Mouse (Mus musculus): ENCODE results near the gene Myom1. TPM values are rescaled to one million over a fixed set of nuclear protein-coding genes. Genes with fewer than 3 reads are reported as not detected.

The Myom1 gene
- polyA plus RNA-seq, 1 experiment from 2014 or later, result 18.5 TPM

DNA sequence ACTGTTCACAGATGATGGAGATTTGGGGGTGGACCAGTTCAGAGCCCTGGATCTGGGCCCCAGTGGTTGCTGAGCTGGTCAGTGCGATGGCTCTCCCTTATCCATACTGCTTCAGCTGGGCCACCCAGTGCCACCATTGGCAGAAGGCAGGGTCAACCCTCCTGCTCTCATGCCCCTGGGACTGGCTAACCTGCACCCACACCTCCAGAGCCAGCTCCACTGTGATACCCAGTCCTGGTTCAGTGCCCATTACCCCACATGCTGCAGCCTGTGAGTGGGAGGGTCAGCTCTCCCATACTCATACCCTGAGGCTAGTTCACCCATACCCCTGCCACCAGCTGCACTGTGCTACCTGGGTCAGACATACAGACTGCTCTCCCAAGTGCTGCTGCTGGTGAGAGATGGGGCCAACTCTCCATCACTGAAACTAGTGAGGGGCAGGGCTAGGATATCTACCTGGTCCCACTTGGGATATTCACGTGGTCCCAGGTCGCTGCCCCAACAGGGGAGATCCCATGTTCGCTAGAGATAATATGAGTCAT lies 15.1 kb downstream of the Myom1 start:
- H3K4me3 ChIP-seq (ENCODE audit: low read depth, low read length), result no peak overlapping the region
- no peak overlapping the region for H3K4me2 ChIP-seq (ENCODE audit: low read length)
- H3K36me3 ChIP-seq (ENCODE audit: control insufficient read depth, insufficient read depth, low read length), result no peaks in the 10 kb centered on the region
- no peaks in the 10 kb centered on the region for H3K9me3 ChIP-seq (ENCODE audit: control insufficient read depth, low read length)
- no peaks in the 10 kb centered on the region for H3K27me3 ChIP-seq (replicated peaks; ENCODE audit: control insufficient read depth, insufficient read depth, low read length)
- DNase-seq (ENCODE audit: low spot score), result no peak
- peaks cover 8% of the 10 kb centered on the region; the same call in 1 of the 2 replicates for H3K4me1 ChIP-seq (replicated peaks; ENCODE audit: control insufficient read depth, insufficient read depth, low read length)
- 95% methylated on average over 4 of the region's 4 CpGs for WGBS
- no peak overlapping the region for H3K9ac ChIP-seq (ENCODE audit: low read length)
- no peak for ATAC-seq (replicated peaks; ENCODE audit: low FRiP score, low TSS enrichment, low read depth)
- H3K27ac ChIP-seq (ENCODE audit: low read depth), result no peak overlapping the region

GRCm38 (mm10) chr17:71018151-71018550 lies 15.7 kb downstream of the Myom1 start:
- ATAC-seq (replicated peaks; ENCODE audit: low FRiP score, low TSS enrichment, low read depth), result no peak
- H3K27ac ChIP-seq (ENCODE audit: low read depth), result no peak overlapping the region
- WGBS, result 93% methylated on average over 3 of the region's 3 CpGs
- H3K27me3 ChIP-seq (replicated peaks; ENCODE audit: control insufficient read depth, insufficient read depth, low read length), result no peaks in the 10 kb centered on the region
- no peak overlapping the region for H3K4me3 ChIP-seq (ENCODE audit: low read depth, low read length)
- no peaks in the 10 kb centered on the region for H3K36me3 ChIP-seq (ENCODE audit: control insufficient read depth, insufficient read depth, low read length)
- H3K9ac ChIP-seq (ENCODE audit: low read length), result no peak overlapping the region
- H3K4me2 ChIP-seq (ENCODE audit: low read length), result no peak overlapping the region
- no peak for DNase-seq (ENCODE audit: low spot score)
- peaks cover 8% of the 10 kb centered on the region; the same call in 1 of the 2 replicates for H3K4me1 ChIP-seq (replicated peaks; ENCODE audit: control insufficient read depth, insufficient read depth, low read length)
- H3K9me3 ChIP-seq (ENCODE audit: control insufficient read depth, low read length), result no peaks in the 10 kb centered on the region

DNA sequence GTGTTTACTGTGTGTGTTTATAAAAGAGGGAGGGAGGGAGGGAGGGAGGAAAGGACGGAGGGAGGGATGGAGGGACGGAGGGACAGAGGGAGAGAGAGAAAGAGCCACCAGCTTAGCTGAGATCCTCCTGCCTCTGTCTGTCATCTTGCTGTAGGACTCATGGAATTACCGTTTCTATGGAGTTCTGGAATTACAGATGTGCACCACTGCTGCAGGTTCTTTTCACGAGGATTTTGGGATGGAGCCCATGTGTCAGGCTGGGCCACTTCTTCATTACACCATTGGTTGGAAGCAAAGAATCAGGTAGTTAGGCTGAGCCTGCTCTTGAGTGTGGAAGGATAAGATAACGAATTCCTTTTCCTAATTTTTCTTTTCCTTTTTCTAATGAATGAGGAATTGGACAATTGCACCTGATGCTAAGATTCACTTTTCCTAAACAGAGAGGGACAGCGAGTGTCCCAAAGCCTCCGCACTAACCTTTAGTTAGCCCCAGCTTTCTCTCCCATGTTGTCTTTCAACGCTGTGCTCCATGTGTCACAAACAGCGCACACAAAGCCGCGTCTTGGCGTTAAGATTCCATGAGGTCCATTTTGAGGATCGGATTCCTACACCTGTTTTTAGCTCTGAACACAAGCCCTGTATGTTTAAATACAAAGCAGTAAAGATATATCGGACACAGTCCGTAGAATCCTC lies 16.3 kb downstream of the Myom1 start:
- Histone ChIP-seq H3K4me2 (ENCODE audit: low read length) (peak overlapping the region; percentile 33), H3K27ac (ENCODE audit: low read depth) (no peak overlapping the region; the same call in 1 of the 2 replicates), H3K27me3 (replicated peaks; ENCODE audit: control insufficient read depth, insufficient read depth, low read length) (no peaks in the 10 kb centered on the region), H3K9me3 (ENCODE audit: control insufficient read depth, low read length) (no peaks in the 10 kb centered on the region), H3K36me3 (ENCODE audit: control insufficient read depth, insufficient read depth, low read length) (no peaks in the 10 kb centered on the region), H3K9ac (ENCODE audit: low read length) (no peak overlapping the region), H3K4me3 (ENCODE audit: low read depth, low read length) (no peak overlapping the region), H3K4me1 (replicated peaks; ENCODE audit: control insufficient read depth, insufficient read depth, low read length) (peaks cover 8% of the 10 kb centered on the region; the same call in 1 of the 2 replicates)
- WGBS, result 81% methylated on average over 15 of the region's 15 CpGs
- DNase-seq (ENCODE audit: low spot score), result no peak
- ATAC-seq (replicated peaks; ENCODE audit: low FRiP score, low TSS enrichment, low read depth), result no peak

DNA sequence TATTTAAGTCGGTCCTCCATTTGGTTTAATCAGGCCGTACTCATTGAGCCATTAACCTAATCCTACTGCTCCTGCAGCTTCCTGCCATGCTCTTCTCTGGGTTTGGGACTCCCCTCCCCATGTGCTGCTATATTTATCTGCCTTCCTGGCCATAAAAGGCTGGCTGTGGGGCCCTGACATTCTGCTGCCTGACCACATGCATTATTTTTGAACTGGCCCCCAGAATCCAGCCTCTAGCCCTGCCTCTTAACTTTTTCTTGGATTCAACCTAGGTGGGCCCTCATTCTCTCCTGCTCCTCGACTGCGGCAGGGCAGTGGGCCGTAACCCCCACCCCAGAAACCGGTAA lies 16.8 kb downstream of the Myom1 start:
- 19% methylated on average over 6 of the region's 6 CpGs for WGBS
- Histone ChIP-seq H3K9ac (ENCODE audit: low read length) (peak overlapping the region; percentile 33), H3K27ac (ENCODE audit: low read depth) (peak overlapping the region; percentile 64; the same call in 1 of the 2 replicates), H3K4me2 (ENCODE audit: low read length) (peak overlapping the region; percentile 33), H3K4me3 (ENCODE audit: low read depth, low read length) (peak overlapping the region; percentile 16), H3K36me3 (ENCODE audit: control insufficient read depth, insufficient read depth, low read length) (no peaks in the 10 kb centered on the region), H3K4me1 (replicated peaks; ENCODE audit: control insufficient read depth, insufficient read depth, low read length) (peaks cover 8% of the 10 kb centered on the region; the same call in 1 of the 2 replicates), H3K27me3 (replicated peaks; ENCODE audit: control insufficient read depth, insufficient read depth, low read length) (no peaks in the 10 kb centered on the region), H3K9me3 (ENCODE audit: control insufficient read depth, low read length) (no peaks in the 10 kb centered on the region)
- DNase-seq (ENCODE audit: low spot score) (peak; percentile 66), ATAC-seq (replicated peaks; ENCODE audit: low FRiP score, low TSS enrichment, low read depth) (0 out of 2 replicates have a peak, but pooled peaks have one; percentile 33)

DNA sequence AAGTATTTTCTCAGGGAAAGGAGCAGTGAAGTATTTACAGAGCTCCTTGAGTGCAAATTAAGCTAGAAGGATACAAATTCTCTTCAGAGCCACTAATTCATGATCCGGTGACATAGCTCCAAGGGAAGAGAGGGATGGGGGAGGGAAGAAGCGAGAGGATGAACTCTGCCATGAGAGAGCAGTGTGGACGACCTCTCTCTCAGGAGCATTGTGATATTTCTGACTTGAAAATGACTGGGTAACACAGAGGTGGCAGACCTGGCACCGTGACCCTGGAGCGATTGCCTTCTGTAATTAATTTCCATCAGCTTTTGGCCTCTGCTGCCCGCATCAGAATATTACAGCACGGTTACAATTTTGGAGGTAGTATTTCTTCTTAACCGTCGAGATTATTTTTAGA lies 17.4 kb downstream of the Myom1 start:
- Histone ChIP-seq H3K27me3 (replicated peaks; ENCODE audit: control insufficient read depth, insufficient read depth, low read length) (no peaks in the 10 kb centered on the region), H3K36me3 (ENCODE audit: control insufficient read depth, insufficient read depth, low read length) (no peaks in the 10 kb centered on the region), H3K4me2 (ENCODE audit: low read length) (peak overlapping the region; percentile 33), H3K9me3 (ENCODE audit: control insufficient read depth, low read length) (no peaks in the 10 kb centered on the region), H3K4me3 (ENCODE audit: low read depth, low read length) (peak overlapping the region; percentile 16), H3K27ac (ENCODE audit: low read depth) (peak overlapping the region; percentile 64), H3K9ac (ENCODE audit: low read length) (peak overlapping the region; percentile 33), H3K4me1 (replicated peaks; ENCODE audit: control insufficient read depth, insufficient read depth, low read length) (peaks cover 8% of the 10 kb centered on the region; the same call in 1 of the 2 replicates)
- DNase-seq (ENCODE audit: low spot score), result no peak
- no peak for ATAC-seq (replicated peaks; ENCODE audit: low FRiP score, low TSS enrichment, low read depth)
- 57% methylated on average over 9 of the region's 9 CpGs for WGBS

DNA sequence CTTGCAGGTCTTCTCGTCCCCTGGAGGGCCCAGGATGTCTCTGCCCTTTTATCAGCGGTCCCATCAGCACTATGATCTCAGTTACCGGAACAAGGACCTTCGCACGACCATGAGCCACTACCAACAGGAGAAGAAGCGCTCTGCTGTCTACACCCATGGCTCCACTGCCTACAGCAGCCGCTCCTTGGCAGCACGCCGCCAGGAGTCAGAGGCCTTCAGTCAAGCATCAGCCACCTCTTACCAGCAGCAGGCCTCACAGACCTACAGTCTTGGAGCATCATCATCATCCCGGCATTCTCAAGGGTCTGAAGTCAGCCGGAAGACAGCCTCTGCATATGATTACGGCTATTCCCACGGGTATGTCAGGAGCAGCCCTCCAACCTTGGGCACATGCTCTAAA lies 20.4 kb downstream of the Myom1 start:
- ATAC-seq (replicated peaks; ENCODE audit: low FRiP score, low TSS enrichment, low read depth), result no peak
- H3K9ac ChIP-seq (ENCODE audit: low read length), result no peak overlapping the region
- WGBS, result 81% methylated on average over 13 of the region's 13 CpGs

GRCm38 (mm10) chr17:71024071-71024470 lies 21.6 kb downstream of the Myom1 start:
- Histone ChIP-seq H3K27ac (ENCODE audit: low read depth) (no peak overlapping the region), H3K4me1 (replicated peaks; ENCODE audit: control insufficient read depth, insufficient read depth, low read length) (peaks cover 6% of the 10 kb centered on the region; the same call in 1 of the 2 replicates), H3K36me3 (ENCODE audit: control insufficient read depth, insufficient read depth, low read length) (no peaks in the 10 kb centered on the region), H3K9me3 (ENCODE audit: control insufficient read depth, low read length) (no peaks in the 10 kb centered on the region), H3K4me2 (ENCODE audit: low read length) (no peak overlapping the region), H3K9ac (ENCODE audit: low read length) (no peak overlapping the region), H3K4me3 (ENCODE audit: low read depth, low read length) (no peak overlapping the region), H3K27me3 (replicated peaks; ENCODE audit: control insufficient read depth, insufficient read depth, low read length) (no peaks in the 10 kb centered on the region)
- DNase-seq (ENCODE audit: low spot score), result no peak
- 93% methylated on average over 10 of the region's 10 CpGs for whole genome bisulfite sequencing
- ATAC-seq (replicated peaks; ENCODE audit: low FRiP score, low TSS enrichment, low read depth), result no peak

More for the DNA sequence above, 20.4 kb downstream of the Myom1 start:
- Histone ChIP-seq H3K36me3 (ENCODE audit: control insufficient read depth, insufficient read depth, low read length) (no peaks in the 10 kb centered on the region), H3K4me1 (replicated peaks; ENCODE audit: control insufficient read depth, insufficient read depth, low read length) (peaks cover 8% of the 10 kb centered on the region; the same call in 1 of the 2 replicates), H3K4me3 (ENCODE audit: low read depth, low read length) (no peak overlapping the region), H3K27ac (ENCODE audit: low read depth) (peak overlapping the region; percentile 16; the same call in 1 of the 2 replicates), H3K4me2 (ENCODE audit: low read length) (no peak overlapping the region), H3K9me3 (ENCODE audit: control insufficient read depth, low read length) (no peaks in the 10 kb centered on the region), H3K27me3 (replicated peaks; ENCODE audit: control insufficient read depth, insufficient read depth, low read length) (no peaks in the 10 kb centered on the region)
- no peak for DNase-seq (ENCODE audit: low spot score)

DNA sequence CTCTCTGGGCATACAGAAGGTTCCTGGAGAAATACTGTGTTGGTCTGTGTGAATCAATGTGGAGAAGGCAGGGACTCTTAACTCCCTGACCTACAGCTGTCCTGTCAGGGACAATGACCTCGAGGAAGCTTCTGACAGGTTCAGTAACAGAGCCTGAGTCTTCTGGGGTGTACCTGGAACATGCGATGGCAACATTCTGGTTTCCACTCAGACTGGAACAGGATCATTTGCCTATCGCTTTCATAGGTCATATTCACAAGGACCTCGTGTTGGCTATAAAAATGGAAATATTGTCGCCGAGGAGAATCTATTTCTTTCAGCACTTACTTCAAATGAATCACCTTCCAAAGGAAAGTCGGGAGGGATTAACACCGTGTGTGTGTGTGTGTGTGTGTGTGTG lies 23.5 kb downstream of the Myom1 start:
- Histone ChIP-seq H3K36me3 (ENCODE audit: control insufficient read depth, insufficient read depth, low read length) (no peaks in the 10 kb centered on the region), H3K27ac (ENCODE audit: low read depth) (no peak overlapping the region), H3K9ac (ENCODE audit: low read length) (no peak overlapping the region), H3K4me2 (ENCODE audit: low read length) (no peak overlapping the region), H3K27me3 (replicated peaks; ENCODE audit: control insufficient read depth, insufficient read depth, low read length) (no peaks in the 10 kb centered on the region), H3K4me3 (ENCODE audit: low read depth, low read length) (no peak overlapping the region), H3K4me1 (replicated peaks; ENCODE audit: control insufficient read depth, insufficient read depth, low read length) (no peaks in the 10 kb centered on the region), H3K9me3 (ENCODE audit: control insufficient read depth, low read length) (no peaks in the 10 kb centered on the region)
- no peak for DNase-seq (ENCODE audit: low spot score)
- WGBS, result 86% methylated on average over 8 of the region's 8 CpGs
- no peak for ATAC-seq (replicated peaks; ENCODE audit: low FRiP score, low TSS enrichment, low read depth)

- WGBS, result 93% methylated on average over 3 of the region's 3 CpGs
- H3K9ac ChIP-seq (ENCODE audit: low read length), result no peak overlapping the region
- DNase-seq (ENCODE audit: low spot score) (no peak), ATAC-seq (replicated peaks; ENCODE audit: low FRiP score, low TSS enrichment, low read depth) (no peak)
- H3K4me3 ChIP-seq (ENCODE audit: low read depth, low read length), result no peak overlapping the region
- H3K27ac ChIP-seq (ENCODE audit: low read depth), result no peak overlapping the region
- H3K36me3 ChIP-seq (ENCODE audit: control insufficient read depth, insufficient read depth, low read length), result no peaks in the 10 kb centered on the region
- no peaks in the 10 kb centered on the region for H3K9me3 ChIP-seq (ENCODE audit: control insufficient read depth, low read length)
- H3K4me2 ChIP-seq (ENCODE audit: low read length), result no peak overlapping the region
- no peaks in the 10 kb centered on the region for H3K27me3 ChIP-seq (replicated peaks; ENCODE audit: control insufficient read depth, insufficient read depth, low read length)
- H3K4me1 ChIP-seq (replicated peaks; ENCODE audit: control insufficient read depth, insufficient read depth, low read length), result no peaks in the 10 kb centered on the region
These were observed 24.8 kb downstream of the Myom1 start for GRCm38 (mm10) chr17:71027186-71027585.
